Mouse (Mus musculus) kidney, postnatal 10 days (tissue): ENCODE measurements at regions not wholly inside any gene's neighbourhood (a gene's known extent, or its start where the extent isn't known, plus 50 kb on each side); places are given as distances from the start of the nearest gene placed in this dataset.

Experiments
- DNase-seq: peaks from one replicate; pipeline ENCODE4 v3.0.0; 2021; ENCODE audit warnings: mixed read lengths

DNA sequence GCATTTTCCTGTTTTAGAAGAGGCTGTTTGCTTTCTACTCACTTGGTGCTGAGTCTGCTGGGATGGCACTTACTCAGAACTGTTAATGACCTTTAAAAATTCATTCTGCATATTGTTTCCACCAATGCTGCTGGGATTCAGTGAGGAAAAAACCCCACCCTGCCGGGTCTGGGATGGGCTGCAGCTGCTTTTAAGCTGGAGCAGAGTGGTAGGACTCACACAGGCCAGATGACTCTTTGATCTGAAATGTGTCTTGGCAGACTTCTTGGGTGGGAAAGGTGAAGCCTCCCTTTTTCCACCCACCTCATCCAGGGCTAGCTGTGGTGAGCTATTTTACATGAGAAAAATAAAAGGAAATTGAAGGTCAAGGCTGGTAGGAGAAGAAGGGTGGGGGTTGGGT is 56.4 kb upstream of the Ddhd1 start:
- DNase-seq = no peak

DNA sequence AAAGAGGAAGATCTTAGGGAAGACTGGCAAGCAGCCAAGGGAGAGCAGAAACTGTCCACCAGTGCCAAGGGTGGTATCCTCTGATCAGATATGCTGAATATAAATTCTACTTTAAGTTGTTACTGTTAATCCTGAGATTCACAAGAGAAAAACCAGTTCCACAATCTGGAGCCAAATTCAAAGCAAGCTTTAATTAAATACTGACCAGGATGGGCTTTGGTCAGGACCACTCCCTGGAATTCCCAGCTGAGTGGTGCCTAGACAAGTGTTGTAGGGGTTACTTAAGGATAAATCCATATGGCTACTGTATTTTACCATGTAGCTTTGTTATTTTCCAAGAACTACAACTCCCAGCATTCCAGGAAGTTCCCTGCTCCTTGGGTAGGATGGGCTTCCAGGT is 56.8 kb upstream of the Ddhd1 start:
- no peak for DNase-seq

DNA sequence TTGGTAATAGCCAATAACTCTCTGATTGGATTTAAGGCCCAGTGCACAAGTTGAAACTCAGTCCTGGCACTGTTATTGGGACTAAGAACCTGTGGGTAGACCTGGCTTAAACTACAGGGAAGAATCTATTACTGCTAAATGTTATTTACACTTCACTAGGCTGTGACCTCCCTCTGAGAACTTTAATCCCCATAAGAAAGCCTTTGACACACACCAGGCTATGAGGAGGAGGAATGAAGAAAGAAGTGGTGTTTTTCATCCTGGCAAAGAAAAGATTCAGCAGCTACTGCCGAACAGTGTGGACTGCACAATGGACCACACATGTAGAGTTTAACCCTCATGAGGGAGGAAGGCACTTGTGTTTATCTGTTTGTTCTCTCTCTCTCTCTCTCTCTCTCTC is 58.2 kb upstream of the Ddhd1 start:
- DNase-seq = no peak

DNA sequence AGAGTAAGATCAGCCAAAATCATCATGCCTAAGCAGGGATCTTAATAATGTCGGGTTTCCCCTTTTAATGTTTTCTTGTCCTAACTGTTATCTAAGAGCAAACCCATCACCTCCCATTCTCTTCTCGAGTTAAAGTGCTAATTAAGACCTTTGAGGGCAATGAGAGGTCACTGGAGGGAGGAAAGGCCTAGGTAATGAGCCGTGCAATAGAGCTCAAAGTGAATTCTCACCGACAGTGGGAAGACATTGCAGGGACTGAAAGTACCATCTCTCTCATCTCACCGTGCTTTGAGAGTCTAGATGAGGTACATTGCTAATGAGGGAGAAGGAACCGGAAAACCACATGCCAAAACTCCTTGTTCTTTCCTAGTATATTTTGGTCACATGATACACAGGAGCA is 64.9 kb upstream of the Ddhd1 start:
- DNase-seq = no peak

DNA sequence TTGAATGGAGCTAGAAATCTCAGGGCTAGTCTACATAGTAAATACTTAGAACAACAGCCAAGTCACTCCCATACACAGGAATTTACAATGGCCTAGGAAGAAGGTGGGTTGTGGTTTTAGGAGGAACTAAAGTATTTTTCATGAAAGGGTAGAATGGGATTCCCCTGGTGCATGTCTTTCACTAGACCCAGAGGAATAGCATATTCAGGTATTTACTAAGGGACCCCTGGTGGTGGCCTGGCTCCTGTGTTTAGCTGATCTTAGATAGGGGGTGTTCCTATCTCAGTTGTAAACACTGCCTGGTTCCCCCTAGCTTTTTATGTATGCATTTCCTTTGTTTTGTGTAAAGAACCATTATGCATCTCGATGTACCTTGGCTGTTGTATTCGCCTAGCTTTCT is 66.4 kb upstream of the Ddhd1 start:
- no peak for DNase-seq

DNA sequence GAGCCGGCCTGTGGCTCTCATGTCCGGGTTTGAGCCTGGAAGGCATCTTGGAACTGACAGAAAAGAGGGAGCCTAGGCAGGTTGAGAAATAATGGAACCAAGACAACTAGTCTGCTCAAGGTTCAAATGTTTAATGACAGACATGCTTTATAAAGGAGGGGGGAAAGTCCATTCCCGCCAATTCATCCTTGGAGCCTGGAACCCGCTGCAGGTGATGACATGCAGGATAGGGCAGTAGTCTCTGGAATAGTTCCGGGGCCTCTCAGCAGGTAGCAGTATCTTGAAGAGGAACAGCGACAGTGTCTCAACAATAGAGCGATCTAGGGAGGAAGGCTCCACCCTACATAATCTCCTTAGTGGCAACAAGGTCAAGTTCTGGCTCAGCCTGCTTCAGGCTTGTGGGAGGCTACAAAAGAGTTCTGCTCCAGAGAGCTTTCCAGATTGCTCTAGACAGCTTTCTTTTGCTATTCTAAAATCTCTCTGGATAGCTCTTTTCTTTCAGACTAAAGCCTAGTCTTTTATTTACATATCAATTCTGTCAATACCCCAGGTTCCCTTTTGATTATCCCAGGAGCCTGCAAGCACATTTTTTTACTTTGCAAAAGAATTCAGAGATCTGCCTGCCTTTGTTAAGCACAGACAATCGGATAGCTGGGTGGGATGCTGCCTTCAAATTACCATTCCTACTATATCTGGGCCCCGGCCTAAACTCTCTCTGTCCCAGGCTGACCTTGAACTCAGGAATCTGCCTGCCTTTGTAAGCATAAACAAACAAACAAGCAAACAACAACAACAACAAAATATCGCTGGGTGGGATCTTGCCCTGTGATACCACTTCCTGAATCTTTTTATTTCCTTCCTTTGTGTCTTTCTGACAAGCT is 76.8 kb upstream of the Ddhd1 start:
- DNase-seq = no peak

DNA sequence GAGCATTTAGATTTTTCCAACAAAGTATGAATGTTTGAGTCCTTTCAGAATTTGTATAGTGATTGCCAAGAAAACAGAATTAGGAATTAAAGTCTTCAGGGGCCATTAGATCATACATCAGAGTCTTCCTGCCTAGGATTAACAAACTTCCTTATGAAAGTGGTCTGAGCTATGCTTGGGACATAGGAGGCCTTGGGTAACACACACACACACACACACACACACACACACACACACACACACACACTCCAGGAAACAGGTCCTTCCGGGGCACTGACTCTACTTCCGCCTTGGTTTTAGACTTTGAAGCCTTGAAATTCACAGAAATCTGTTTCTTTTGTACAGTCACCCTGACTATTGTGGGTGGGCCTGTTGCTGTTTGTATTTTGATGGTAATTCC is 80.0 kb upstream of the Ddhd1 start:
- DNase-seq = no peak

DNA sequence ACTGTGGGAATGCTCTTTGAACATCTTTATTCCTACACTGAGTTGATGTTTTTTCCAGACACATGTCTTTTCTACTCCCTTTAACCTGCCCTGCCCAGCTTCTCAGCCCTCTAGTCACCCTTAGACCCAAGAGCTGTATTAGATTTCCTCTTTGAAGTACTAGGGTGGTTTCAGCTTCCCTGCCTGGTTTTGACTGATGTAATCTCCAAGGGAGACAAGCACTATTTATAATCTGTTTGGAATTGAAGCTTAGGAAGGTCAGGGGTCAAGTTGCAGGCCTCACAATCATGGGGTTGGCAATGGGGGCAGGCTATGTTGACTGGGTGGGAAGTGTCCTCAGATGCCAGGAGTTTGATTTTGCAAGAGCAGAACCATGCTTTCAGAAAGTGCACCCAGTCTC is 81.7 kb upstream of the Ddhd1 start:
- DNase-seq = no peak

DNA sequence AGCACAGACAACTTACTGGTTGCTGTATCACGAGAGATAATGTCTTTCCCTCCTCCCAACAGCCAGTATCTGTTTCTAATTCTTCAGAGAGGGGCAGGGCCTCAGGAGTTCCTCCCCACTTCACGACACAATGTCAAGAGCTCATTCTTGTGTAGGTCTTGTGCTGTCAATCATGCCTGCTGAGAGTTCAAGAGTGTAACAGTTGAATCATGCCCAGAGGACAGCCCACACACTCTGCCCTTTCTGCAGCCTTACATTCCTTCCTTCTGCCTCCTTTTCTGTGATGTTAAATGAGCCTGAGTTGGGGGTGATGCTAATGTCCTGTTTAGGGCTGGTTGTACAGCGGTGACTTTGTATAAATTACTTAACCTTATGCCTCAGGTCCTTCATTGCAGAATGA is 82.7 kb upstream of the Ddhd1 start:
- no peak for DNase-seq

DNA sequence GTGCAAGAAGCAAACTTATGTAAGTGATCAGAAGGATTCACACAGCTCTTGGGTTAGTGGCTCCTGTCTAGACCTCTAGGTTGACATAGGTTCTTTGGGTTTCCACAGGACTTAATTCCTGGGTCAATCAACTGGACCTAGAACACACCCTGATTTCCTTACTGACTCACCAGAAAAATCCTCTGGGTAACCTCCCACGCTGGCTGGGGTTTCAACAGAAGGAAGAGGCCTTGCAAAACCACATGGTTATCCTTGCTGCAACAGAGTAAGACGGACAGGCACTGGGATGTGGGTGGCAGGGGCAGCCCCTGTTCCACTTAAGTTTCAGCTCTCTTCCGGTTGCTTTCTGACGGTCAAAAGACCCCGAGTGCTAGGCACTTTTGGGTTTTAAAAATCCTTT is 88.2 kb upstream of the Ddhd1 start:
- DNase-seq = no peak

DNA sequence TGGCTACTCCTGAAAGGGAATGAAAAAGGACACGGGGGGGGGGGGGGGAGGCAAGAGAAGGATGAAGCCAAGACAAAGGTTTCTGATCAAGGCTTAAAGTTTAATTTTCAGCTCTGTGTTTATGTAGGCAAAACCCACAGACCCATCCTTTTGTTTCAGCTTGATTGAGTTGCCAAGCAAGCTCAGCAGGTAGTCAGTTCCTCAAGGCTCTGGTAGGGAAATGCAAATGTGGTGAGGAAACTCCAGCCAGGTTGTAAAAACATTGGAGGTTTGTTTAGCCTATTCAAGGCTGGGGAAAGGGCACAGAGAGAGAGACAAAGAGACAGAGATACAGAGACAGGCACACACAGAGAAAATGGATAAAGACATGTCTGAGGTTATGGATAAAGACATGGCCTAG is 99.4 kb upstream of the Ddhd1 start:
- DNase-seq = no peak

DNA sequence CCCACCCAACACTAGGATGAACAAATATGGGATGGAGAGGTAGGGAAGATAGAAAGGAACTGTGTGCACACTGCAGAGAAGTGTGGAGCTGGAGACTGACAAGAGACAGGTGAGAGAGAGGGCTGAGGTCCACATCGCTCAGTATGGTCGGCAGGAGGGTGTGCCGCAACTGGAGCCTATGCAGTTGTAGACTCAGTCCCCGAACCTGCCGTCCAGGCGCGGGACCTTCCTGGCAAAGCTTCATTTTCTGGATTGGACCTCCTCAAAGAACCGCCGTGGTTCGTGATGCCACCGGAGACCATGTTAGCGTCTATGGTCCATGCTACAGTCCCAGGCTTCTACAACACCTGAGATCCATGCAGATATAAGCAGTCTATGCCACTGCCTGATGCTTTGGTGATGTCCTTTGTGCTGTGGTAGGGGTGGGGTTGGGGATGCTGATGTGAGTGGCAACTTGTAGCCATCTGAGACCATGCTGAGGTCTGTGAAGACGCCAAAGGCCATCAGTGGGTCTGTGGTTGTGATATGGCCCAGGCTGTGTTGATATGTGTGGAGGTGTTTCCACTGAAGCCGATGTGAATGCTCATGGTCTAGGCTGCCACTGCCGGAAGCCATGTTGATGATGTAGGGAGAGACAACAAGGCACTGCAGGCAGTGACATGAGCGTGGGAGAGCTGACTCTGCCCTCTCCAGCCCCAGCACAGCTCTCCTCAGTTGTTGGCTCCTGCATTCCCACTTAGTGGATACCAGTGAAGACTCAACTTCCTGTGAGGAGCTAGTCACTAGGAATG is 103.1 kb upstream of the Ddhd1 start:
- no peak for DNase-seq

DNA sequence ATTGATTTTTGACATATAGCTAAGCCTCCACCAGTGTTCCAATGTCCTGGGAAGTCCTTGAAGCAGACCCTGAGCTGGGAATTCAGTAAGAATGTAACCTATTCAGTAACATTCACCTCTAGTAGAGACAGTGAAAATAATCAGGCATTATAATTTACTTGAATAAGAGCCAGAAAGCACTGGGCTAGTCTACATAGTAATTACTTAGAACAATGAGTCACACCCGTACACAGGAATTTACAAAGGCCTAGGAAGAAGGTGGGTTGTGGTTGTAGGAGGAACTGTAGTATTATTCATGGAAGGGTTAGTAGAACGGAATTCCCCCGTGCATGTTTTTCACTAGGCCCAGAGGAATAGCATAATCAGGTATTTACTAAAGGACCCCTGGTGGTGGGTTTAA is 106.3 kb upstream of the Ddhd1 start:
- DNase-seq = no peak

DNA sequence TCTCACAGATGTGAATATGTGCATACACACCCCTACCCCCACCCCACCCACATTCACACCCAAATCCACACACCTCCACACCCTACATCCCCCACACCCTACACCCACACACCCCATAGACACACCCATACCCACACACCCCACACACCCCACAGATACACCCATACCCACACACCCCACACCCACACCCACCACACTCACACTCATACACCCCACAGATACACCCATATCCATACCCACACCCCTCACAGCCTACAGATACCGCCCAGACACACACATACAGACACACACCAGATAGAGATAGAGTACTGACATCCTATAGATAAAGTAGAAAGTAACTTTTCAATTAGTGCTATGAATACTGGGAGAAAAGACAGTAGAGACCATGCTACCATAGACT is 108.6 kb upstream of the Ddhd1 start:
- no peak for DNase-seq

DNA sequence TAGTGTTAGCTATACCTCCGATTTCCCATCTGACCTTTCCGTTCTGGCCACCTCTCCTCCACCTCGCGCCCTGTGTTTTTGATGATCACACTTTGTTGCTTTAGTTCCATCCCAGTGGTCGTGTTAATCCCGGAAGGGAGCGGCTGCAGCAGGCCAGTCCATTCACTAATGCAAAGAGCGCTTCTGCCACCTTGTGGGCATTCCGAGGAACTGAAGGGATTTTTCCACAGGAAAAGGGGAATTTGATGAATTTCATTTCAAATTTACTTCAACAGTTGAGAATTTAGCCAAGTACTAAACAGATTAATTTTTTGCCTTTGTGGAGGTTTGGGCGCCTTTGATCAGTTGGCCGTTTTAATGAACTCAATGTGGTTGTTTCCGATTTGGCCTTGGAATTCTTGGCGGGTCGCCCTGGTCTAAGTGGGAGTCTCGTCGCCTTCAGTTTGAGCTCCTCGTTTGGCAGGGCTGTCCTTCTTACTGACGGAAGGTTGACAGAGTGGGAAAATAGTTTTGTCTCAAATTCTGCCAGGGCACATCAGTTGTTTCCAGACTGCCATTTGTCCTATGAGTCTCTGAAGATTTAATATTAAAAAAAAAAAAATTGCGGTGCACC is 114.8 kb upstream of the Ddhd1 start:
- peak; percentile 81 for DNase-seq

DNA sequence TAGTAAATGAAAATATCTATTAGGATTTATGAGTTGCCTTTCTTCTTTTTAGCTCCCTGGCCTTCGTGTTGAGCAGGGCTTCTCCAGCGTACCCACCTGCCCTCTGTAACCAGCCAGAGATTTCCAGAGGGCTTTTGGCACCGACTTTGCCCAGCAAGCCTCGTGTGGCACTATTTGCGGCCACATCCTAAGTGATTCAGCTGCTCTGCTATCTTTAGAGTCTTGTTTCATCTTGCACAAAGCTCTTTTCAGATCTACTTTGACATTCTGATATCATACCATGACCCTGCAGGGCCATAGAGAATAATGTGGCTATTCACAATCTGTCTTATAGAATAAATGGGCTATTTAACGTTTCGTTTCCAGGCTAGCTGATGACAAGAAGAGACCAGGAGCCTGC is 115.4 kb upstream of the Ddhd1 start:
- no peak for DNase-seq

DNA sequence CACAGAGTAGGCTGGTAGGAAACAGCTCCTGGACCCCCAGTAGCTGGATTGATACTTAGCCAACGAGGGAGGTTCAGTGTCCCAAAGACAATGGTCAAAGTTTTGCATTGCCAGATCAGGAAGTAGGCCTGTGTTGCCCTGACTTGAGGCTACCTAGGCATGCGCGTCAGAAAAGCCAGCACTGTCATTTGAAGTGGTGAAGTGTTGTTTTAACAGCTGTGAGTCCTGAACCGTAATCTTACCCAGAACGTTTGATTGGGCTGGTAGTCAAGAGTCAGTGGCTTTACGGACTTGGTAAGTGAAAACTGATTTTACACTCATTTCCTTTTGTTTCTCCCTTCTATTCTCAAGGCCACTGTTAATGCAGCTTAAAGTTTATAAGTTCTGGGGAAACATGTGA is 123.9 kb upstream of the Ddhd1 start:
- DNase-seq = no peak

DNA sequence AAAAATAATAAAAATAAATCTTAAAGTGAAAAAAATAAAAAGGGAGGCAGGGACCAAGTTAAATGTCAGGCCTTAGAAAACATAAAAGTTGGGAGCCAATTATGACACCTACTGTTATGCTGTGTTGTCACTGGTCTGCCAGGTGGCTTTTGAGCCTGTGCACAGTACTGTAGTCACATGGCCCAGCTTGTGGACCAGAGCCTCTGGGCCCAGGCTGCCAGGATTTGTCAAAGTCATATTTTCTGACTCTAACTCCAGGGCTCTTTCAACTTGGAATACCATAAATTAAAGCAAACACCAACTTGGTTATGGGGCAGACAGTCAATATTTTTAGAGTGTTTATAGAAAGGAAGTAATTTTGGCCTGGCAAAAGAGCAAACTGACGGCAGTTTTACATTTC is 137.0 kb upstream of the Ddhd1 start:
- DNase-seq = no peak

DNA sequence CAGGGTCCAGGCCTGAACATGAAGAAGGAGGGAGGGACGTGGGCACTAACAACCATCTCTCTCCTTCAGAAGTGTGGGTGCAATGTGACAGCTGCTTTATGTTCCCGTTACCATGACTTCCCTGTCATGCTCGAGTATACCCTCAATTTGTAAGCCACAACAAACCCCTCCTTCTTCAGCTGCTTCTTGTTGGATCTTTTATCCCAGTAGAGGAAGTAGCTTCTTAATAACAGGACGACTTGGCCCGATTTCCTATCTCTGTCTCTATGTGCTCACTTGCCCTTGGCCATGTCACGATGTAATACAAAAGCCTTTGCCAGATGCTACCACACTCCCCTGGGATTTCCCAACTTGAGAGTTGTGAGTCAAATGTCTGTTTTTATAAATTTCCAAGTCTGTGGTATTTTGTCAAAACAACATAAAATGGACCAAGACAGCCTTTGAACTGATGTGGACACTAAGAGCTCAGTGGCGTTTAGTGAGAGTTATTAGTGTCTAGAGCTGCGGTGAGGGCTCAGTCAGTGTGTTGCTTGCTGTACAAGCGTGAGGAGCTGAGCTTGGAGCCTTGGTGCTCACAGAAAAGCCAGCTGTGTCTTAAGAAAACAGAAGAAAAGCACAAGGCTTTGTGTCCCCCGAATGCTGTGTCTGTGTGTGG is 138.8 kb upstream of the Ddhd1 start:
- peak; percentile 72 for DNase-seq

DNA sequence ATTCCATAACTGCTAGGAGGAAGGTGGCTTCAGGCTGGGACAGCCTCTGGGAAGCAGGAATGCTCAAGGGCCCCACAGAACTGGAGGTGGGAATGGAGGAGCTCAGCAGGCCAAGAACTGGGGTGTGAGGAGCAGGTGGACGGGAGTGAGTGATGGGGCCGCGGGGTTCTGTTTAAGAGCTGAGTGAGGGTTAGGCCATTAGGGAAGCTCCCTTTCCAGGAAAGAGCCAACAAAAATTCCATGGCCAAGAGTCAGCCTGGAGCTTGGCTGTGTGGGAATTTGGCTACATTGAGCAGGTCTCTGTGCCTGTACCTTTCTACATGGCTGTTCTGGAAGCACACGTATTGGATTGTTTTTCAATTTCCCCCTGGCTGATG is 139.4 kb upstream of the Ddhd1 start:
- DNase-seq = no peak

DNA sequence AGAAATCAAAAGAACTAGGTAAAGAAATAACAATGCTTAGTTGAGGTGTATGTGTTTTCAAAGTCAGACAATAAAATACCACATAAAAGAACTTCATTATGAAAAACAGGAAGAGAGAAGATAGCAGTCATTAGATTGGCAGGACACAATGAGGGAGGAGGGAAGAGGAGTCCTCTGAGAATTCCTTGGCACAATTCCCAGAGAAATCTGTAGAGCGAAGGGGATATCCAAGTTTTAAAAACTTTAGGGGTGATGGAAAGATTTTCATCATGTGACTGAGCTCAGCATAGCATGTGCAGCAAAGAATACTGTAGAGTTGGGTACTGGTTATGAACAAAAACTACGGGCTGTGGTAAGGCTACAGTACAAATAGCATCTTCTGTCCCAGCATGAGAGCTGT is 141.3 kb upstream of the Ddhd1 start:
- DNase-seq = no peak

DNA sequence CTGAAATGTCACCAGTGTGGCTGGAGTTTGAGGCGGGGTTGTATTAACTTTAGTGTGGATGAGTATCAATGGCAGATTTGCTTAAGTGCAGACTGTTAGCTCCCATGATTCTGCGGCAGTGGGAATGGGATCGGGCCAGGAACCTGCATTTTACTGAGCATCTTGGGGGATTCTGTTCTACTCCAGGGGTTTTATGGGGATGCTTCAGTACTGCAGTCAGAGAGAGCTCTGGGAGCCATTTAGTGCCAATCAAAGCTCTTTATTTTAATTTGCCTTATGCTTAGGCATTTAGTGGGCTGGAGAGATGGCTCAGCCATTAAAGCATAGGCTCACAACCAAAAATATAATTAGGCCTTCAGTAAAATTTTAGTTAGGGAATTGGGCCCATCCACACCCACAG is 148.0 kb upstream of the Ddhd1 start:
- no peak for DNase-seq

DNA sequence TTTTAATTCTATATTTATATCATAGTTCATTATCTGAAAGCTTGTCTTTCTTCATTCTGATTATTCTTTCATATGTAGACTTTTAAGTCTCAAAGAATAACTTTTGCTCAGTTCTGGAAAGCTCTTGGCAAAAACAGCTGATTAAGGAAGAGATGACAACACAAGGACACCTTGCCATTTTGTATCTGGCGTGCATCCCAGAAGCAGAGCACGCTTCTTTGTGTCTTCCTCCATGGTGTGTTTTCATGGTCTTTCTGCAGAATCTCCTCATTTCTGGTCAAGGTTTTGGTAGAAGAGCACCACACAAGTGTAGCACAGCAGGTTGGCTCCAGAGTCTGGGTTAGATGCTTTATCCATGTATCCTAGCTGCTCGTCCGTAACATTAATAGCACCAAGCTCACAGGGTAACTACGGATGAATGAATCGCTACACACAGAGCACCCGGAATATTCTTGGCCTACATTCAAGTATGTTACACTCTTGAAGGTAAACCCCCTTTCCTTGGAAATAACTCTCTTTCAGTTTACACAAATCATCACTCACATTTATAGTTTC is 148.9 kb upstream of the Ddhd1 start:
- DNase-seq = no peak
